Mouse (Mus musculus) midbrain, postnatal 0 days (tissue): ENCODE data around the gene 1700092M07Rik. TPM values are rescaled to one million over a fixed set of nuclear protein-coding genes. Genes with fewer than 3 reads are reported as not detected.

Experiments used
- ATAC-seq: fragments of 200-750 bp; cut with Nextera tagmentation; 2 replicates; pipeline ENCODE4 v1.8.0; 2017; ENCODE audit warnings: moderate number of reproducible peaks, mild to moderate bottlenecking, moderate TSS enrichment, moderate library complexity; ENCODE audit not compliant: low FRiP score
- DNase-seq: peaks from one replicate; pipeline ENCODE4 v3.0.0-alpha.2; 2015; ENCODE audit warnings: low spot score
- H3K27ac ChIP-seq: fragments of 300-500 bp; sonication (generic); 2 replicates; pipeline ENCODE4 v1.5.1; 2014; ENCODE audit warnings: low read depth, mild to moderate bottlenecking, low read length, mixed read lengths
- H3K27me3 ChIP-seq: fragments of 300-500 bp; sonication (generic); 2 replicates; pipeline ENCODE4 v1.6.1; 2014; ENCODE audit warnings: low read length, control low read depth, mixed read lengths; ENCODE audit not compliant: insufficient read depth
- H3K36me3 ChIP-seq: fragments of 300-500 bp; sonication (generic); 2 replicates; pipeline ENCODE4 v1.6.1; 2014; ENCODE audit warnings: low read length, control low read depth, mixed read lengths; ENCODE audit not compliant: insufficient read depth
- H3K4me1 ChIP-seq: fragments of 300-500 bp; sonication (generic); 2 replicates; pipeline ENCODE4 v1.6.1; 2014; ENCODE audit warnings: mild to moderate bottlenecking, control low read depth, antibody characterized with exemption, low read length, mixed read lengths; ENCODE audit not compliant: insufficient read depth
- H3K4me2 ChIP-seq: fragments of 300-500 bp; sonication (generic); 2 replicates; pipeline ENCODE4 v1.6.1; 2014; ENCODE audit warnings: low read depth, mild to moderate bottlenecking, low read length, mixed read lengths; ENCODE audit not compliant: poor library complexity, severe bottlenecking
- H3K4me3 ChIP-seq: fragments of 300-500 bp; sonication (generic); 2 replicates; pipeline ENCODE4 v1.5.1; 2014; ENCODE audit warnings: low read depth, mild to moderate bottlenecking, low read length, moderate library complexity
- H3K9ac ChIP-seq: fragments of 300-500 bp; sonication (generic); replicated peaks from 2 replicates; pipeline ENCODE4 v1.6.1; 2014; ENCODE audit warnings: mild to moderate bottlenecking, low read length, moderate library complexity, mixed read lengths; ENCODE audit not compliant: poor library complexity, severe bottlenecking
- H3K9me3 ChIP-seq: fragments of 300-500 bp; sonication (generic); 2 replicates; pipeline ENCODE4 v1.6.1; 2016; ENCODE audit warnings: low read length, control low read depth
- CTCF ChIP-seq: IDR thresholded peaks from 2 replicates; pipeline ENCODE4 v1.5.1; 2016; ENCODE audit warnings: antibody characterized with exemption, mild to moderate bottlenecking
- WGBS: fragments of 180-500 bp; shearing (Covaris S2); extraction: QIAGEN DNeasy Blood & Tissue Kit; methylation state at CpG from one replicate; pipeline ENCODE4 v1.1.7; 2014; 5-methylcytosine and 5-hydroxymethylcytosine counted together
- polyA plus RNA-seq: library from polyadenylated mRNA; unstranded; fragments of >200 nt; fragmentation: Nextera tagmentation; extraction: Ambion mirVana; gene quantifications from 2 replicates; pipeline ENCODE4 v1.2.1, GENCODE M21; 2015
- total RNA-seq: library from RNA; depleted of rRNA; stranded (reverse); fragments of >200 nt; gene quantifications from 2 replicates; pipeline ENCODE4 v1.2.3, GENCODE M21; 2014

The 1700092M07Rik gene
- total and polyA plus RNA-seq, 2 experiments from 2014 or later = 0.64 TPM; not detected in 1

- Histone ChIP-seq H3K4me2 (no peak overlapping the region), H3K9me3 (no peaks in the 10 kb centered on the region), H3K36me3 (peaks cover 18% of the 10 kb centered on the region), H3K27me3 (no peaks in the 10 kb centered on the region), H3K9ac (no peak overlapping the region), H3K27ac (no peak overlapping the region), H3K4me1 (no peaks in the 10 kb centered on the region), H3K4me3 (no peak overlapping the region)
- no peak for DNase-seq
- 47% methylated on average over 4 of the region's 4 CpGs for WGBS
- no peak for TF ChIP-seq CTCF
- ATAC-seq = no peak
These were observed 36.9 kb upstream of the 1700092M07Rik start for GRCm38 (mm10) chr19:8703571-8703970.

GRCm38 (mm10) chr19:8705026-8705708, 35.4 kb upstream of the 1700092M07Rik start:
- Histone ChIP-seq H3K4me1 (no peaks in the 10 kb centered on the region), H3K27ac (no peak overlapping the region), H3K36me3 (peaks cover 34% of the 10 kb centered on the region), H3K27me3 (no peaks in the 10 kb centered on the region), H3K4me2 (no peak overlapping the region), H3K9me3 (no peaks in the 10 kb centered on the region), H3K4me3 (no peak overlapping the region), H3K9ac (no peak overlapping the region)
- ATAC-seq = no peak
- no peak for TF ChIP-seq CTCF
- no peak for DNase-seq
- 73% methylated on average over 6 of the region's 6 CpGs for WGBS

- no peak overlapping the region for H3K27ac ChIP-seq
- H3K27me3 ChIP-seq = no peaks in the 10 kb centered on the region
- H3K36me3 ChIP-seq = peaks cover 38% of the 10 kb centered on the region
- no peaks in the 10 kb centered on the region for H3K4me1 ChIP-seq
- DNase-seq (no peak), ATAC-seq (no peak)
- no peak overlapping the region for H3K4me3 ChIP-seq
- no peaks in the 10 kb centered on the region for H3K9me3 ChIP-seq
- H3K4me2 ChIP-seq = no peak overlapping the region
- TF ChIP-seq CTCF = no peak
- H3K9ac ChIP-seq = no peak overlapping the region
- 87% methylated on average over 7 of the region's 7 CpGs for WGBS
These were observed 34.3 kb upstream of the 1700092M07Rik start for GRCm38 (mm10) chr19:8706132-8706667.

GRCm38 (mm10) chr19:8706930-8707329, 33.6 kb upstream of the 1700092M07Rik start:
- WGBS = 96% methylated on average over 7 of the region's 7 CpGs
- H3K9ac ChIP-seq = no peak overlapping the region
- DNase-seq (no peak), ATAC-seq (no peak)
- no peak overlapping the region for H3K4me3 ChIP-seq
- no peaks in the 10 kb centered on the region for H3K27me3 ChIP-seq
- 0 out of 2 replicates have a peak, but pooled peaks cover 3% of the 10 kb centered on the region for H3K4me1 ChIP-seq
- peaks cover 38% of the 10 kb centered on the region for H3K36me3 ChIP-seq
- H3K9me3 ChIP-seq = no peaks in the 10 kb centered on the region
- no peak for TF ChIP-seq CTCF
- no peak overlapping the region for H3K4me2 ChIP-seq
- no peak overlapping the region for H3K27ac ChIP-seq

GRCm38 (mm10) chr19:8708954-8709353, 31.6 kb upstream of the 1700092M07Rik start:
- Histone ChIP-seq H3K9ac (no peak overlapping the region), H3K4me3 (no peak overlapping the region), H3K27me3 (no peaks in the 10 kb centered on the region), H3K27ac (no peak overlapping the region), H3K36me3 (peaks cover 38% of the 10 kb centered on the region), H3K4me2 (no peak overlapping the region), H3K4me1 (peaks cover 7% of the 10 kb centered on the region; the same call in 1 of the 2 replicates), H3K9me3 (no peaks in the 10 kb centered on the region)
- ATAC-seq (no peak), DNase-seq (no peak)
- TF ChIP-seq CTCF = no peak
- WGBS = 94% methylated on average over 8 of the region's 8 CpGs

GRCm38 (mm10) chr19:8710057-8710456, 30.5 kb upstream of the 1700092M07Rik start:
- Histone ChIP-seq H3K4me3 (no peak overlapping the region), H3K36me3 (peaks cover 38% of the 10 kb centered on the region), H3K9ac (no peak overlapping the region), H3K27ac (peak overlapping the region; percentile 43; the same call in 1 of the 2 replicates), H3K27me3 (no peaks in the 10 kb centered on the region), H3K9me3 (no peaks in the 10 kb centered on the region), H3K4me1 (peaks cover 7% of the 10 kb centered on the region; the same call in 1 of the 2 replicates), H3K4me2 (no peak overlapping the region)
- peak; percentile 77 for DNase-seq
- 69% methylated on average over 2 of the region's 2 CpGs for WGBS
- TF ChIP-seq CTCF = no peak
- ATAC-seq = no peak
